Mouse (Mus musculus) midbrain, embryonic 14.5 days (tissue): ENCODE results near the gene Mcf2l. TPM values are rescaled to one million over a fixed set of nuclear protein-coding genes. Genes with fewer than 3 reads are reported as not detected.
A peak's percentile ranks its signal among the peaks of the same experiment; 100 is the strongest.

ENCODE experiments used
- ATAC-seq: fragments of 200-750 bp; cut with Nextera tagmentation; 2 replicates; pipeline ENCODE4 v1.8.0; 2017; ENCODE audit warnings: moderate number of reproducible peaks, moderate library complexity; ENCODE audit not compliant: low FRiP score, low TSS enrichment
- DNase-seq: peaks from one replicate; pipeline ENCODE4 v3.0.0-alpha.2; 2015
- H3K27ac ChIP-seq: fragments of 300-500 bp; sonication (generic); replicated peaks from 2 replicates; pipeline ENCODE4 v1.5.1; 2014; ENCODE audit warnings: mild to moderate bottlenecking, low read depth, low read length, moderate library complexity
- H3K27me3 ChIP-seq: fragments of 300-500 bp; sonication (generic); 2 replicates; pipeline ENCODE4 v1.6.1; 2014; ENCODE audit warnings: low read length, control low read depth, mixed read lengths; ENCODE audit not compliant: control insufficient read depth, insufficient read depth
- H3K36me3 ChIP-seq: fragments of 300-500 bp; sonication (generic); 2 replicates; pipeline ENCODE4 v1.6.1; 2014; ENCODE audit warnings: low read length, control low read depth; ENCODE audit not compliant: control insufficient read depth, insufficient read depth
- H3K4me1 ChIP-seq: fragments of 300-500 bp; sonication (generic); 2 replicates; pipeline ENCODE4 v1.6.1; 2014; ENCODE audit warnings: mild to moderate bottlenecking, antibody characterized with exemption, low read length, control low read depth; ENCODE audit not compliant: control insufficient read depth, insufficient read depth
- H3K4me2 ChIP-seq: fragments of 300-500 bp; sonication (generic); 2 replicates; pipeline ENCODE4 v1.6.1; 2014; ENCODE audit warnings: mild to moderate bottlenecking, low read length, moderate library complexity
- H3K4me3 ChIP-seq: fragments of 300-500 bp; sonication (generic); replicated peaks from 2 replicates; pipeline ENCODE4 v1.5.1; 2014; ENCODE audit warnings: low read depth, low read length
- H3K9ac ChIP-seq: fragments of 300-500 bp; sonication (generic); replicated peaks from 2 replicates; pipeline ENCODE4 v1.6.1; 2014; ENCODE audit warnings: mild to moderate bottlenecking, low read length, moderate library complexity
- H3K9me3 ChIP-seq: fragments of 300-500 bp; sonication (generic); 2 replicates; pipeline ENCODE4 v1.6.1; 2016; ENCODE audit warnings: low read length, control low read depth, mixed read lengths; ENCODE audit not compliant: control insufficient read depth
- WGBS: fragments of 180-500 bp; shearing (Covaris S2); extraction: QIAGEN DNeasy Blood & Tissue Kit; methylation state at CpG from one replicate; pipeline ENCODE4 v1.1.7; 2014; 5-methylcytosine and 5-hydroxymethylcytosine counted together
- polyA plus RNA-seq: library from polyadenylated mRNA; unstranded; fragments of >200 nt; fragmentation: Nextera tagmentation; extraction: Ambion mirVana; gene quantifications from 2 replicates; pipeline ENCODE4 v1.2.1, GENCODE M21; 2014

The Mcf2l gene
- polyA plus RNA-seq, 1 experiment from 2014 or later = 174 TPM

DNA sequence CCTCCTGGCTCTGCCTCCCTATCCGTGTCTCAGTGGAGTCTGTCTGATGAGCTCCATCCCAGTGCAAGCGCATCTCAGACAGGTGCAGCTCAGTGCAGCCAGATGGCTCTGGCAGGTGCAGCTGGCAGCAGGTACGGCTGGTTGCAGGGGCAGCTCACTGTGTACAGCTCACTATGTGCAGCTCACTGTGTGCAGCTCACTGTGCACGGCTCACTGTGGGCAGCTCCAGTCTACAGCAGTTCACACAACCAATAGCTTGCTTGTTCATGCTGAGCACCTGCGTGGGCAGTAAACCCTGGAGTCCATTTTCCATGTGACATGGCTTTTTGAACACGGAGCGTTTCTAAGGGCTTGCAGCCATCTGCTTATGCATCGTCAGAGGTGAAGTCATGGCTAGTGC is 54.4 kb downstream of the Mcf2l start:
- no peak overlapping the region for H3K9ac ChIP-seq
- H3K36me3 ChIP-seq = no peaks in the 10 kb centered on the region
- peaks cover 6% of the 10 kb centered on the region for H3K4me1 ChIP-seq
- no peak overlapping the region; the same call in 1 of the 2 replicates for H3K27ac ChIP-seq
- H3K4me2 ChIP-seq = no peak overlapping the region
- WGBS = 90% methylated on average over 8 of the region's 8 CpGs
- ATAC-seq (no peak), DNase-seq (no peak)
- no peak overlapping the region for H3K4me3 ChIP-seq
- no peaks in the 10 kb centered on the region for H3K27me3 ChIP-seq
- H3K9me3 ChIP-seq = no peaks in the 10 kb centered on the region

- Histone ChIP-seq H3K27ac (no peak overlapping the region), H3K4me1 (peaks cover 6% of the 10 kb centered on the region), H3K4me3 (no peak overlapping the region), H3K36me3 (no peaks in the 10 kb centered on the region), H3K27me3 (no peaks in the 10 kb centered on the region), H3K9me3 (no peaks in the 10 kb centered on the region), H3K9ac (no peak overlapping the region), H3K4me2 (no peak overlapping the region)
- DNase-seq = no peak
- WGBS = 95% methylated on average over 5 of the region's 5 CpGs
- no peak for ATAC-seq
These were observed 55.3 kb downstream of the Mcf2l start for GRCm38 (mm10) chr8:12928931-12929330.

- Histone ChIP-seq H3K4me1 (peaks cover 6% of the 10 kb centered on the region), H3K27me3 (no peaks in the 10 kb centered on the region), H3K36me3 (no peaks in the 10 kb centered on the region), H3K27ac (no peak overlapping the region), H3K4me2 (no peak overlapping the region), H3K9me3 (no peaks in the 10 kb centered on the region), H3K4me3 (no peak overlapping the region), H3K9ac (no peak overlapping the region)
- WGBS = 49% methylated on average over 5 of the region's 5 CpGs
- no peak for ATAC-seq
- DNase-seq = no peak
These were observed 56.7 kb downstream of the Mcf2l start for GRCm38 (mm10) chr8:12930290-12930689.

DNA sequence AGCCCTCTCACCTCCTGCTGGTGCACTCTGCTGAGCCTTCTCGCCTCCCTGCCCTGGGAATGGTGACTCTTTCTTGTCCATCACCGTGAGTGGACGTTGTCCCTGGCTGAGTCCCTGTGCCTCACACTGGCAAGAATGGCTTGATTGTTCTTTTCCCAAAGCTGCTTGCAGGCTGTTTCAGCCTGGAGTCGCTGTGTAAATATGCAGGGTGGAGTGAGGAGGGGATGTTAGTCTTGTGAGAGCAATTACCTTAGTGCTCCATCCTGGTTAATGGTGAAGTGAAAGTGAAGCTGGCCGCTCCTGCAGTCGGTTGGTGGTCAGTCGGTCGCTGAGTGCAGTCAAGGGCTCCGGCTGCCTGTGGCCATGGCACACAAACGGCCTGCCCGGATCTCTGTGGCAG is 57.8 kb downstream of the Mcf2l start:
- no peaks in the 10 kb centered on the region for H3K36me3 ChIP-seq
- peaks cover 6% of the 10 kb centered on the region for H3K4me1 ChIP-seq
- WGBS = 61% methylated on average over 11 of the region's 11 CpGs
- no peak overlapping the region for H3K9ac ChIP-seq
- DNase-seq = peak; percentile 27
- no peak overlapping the region for H3K27ac ChIP-seq
- no peak for ATAC-seq
- no peaks in the 10 kb centered on the region for H3K27me3 ChIP-seq
- H3K4me3 ChIP-seq = no peak overlapping the region
- no peaks in the 10 kb centered on the region for H3K9me3 ChIP-seq
- no peak overlapping the region for H3K4me2 ChIP-seq

- no peak overlapping the region for H3K4me2 ChIP-seq
- H3K4me3 ChIP-seq = no peak overlapping the region
- H3K4me1 ChIP-seq = peaks cover 6% of the 10 kb centered on the region
- no peak overlapping the region for H3K9ac ChIP-seq
- no peak overlapping the region for H3K27ac ChIP-seq
- 87% methylated on average over 8 of the region's 8 CpGs for WGBS
- H3K9me3 ChIP-seq = no peaks in the 10 kb centered on the region
- no peak for DNase-seq
- H3K27me3 ChIP-seq = no peaks in the 10 kb centered on the region
- peaks cover 4% of the 10 kb centered on the region; the same call in 1 of the 2 replicates for H3K36me3 ChIP-seq
- no peak for ATAC-seq
These were observed 58.9 kb downstream of the Mcf2l start for GRCm38 (mm10) chr8:12932520-12932919.

DNA sequence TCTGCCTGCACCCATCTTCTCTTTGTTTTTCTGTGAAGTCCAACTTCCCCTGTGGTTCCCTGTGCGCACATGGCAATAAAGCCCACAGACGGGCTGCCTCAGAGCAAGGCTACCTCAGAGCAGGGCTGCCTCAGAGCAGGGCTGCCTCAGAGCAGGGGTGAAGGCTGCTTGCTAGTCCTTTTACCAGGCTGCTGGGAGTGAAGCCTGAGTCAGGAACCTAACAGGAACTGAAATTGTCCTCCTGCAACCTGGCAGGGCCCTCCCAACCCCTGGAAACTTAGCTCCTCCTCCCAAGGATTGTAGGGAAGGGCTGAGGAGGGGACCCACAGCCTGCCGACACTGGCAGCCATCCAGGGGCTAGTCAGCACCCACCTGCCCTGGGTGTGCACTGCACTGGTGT is 60.2 kb downstream of the Mcf2l start:
- Histone ChIP-seq H3K27me3 (no peaks in the 10 kb centered on the region), H3K4me1 (peaks cover 6% of the 10 kb centered on the region), H3K27ac (no peak overlapping the region), H3K36me3 (peaks cover 4% of the 10 kb centered on the region; the same call in 1 of the 2 replicates), H3K4me3 (no peak overlapping the region), H3K9ac (no peak overlapping the region), H3K9me3 (no peaks in the 10 kb centered on the region), H3K4me2 (no peak overlapping the region)
- no peak for ATAC-seq
- 68% methylated on average over 3 of the region's 3 CpGs for WGBS
- no peak for DNase-seq

GRCm38 (mm10) chr8:12934453-12935043 is 60.9 kb downstream of the Mcf2l start:
- Histone ChIP-seq H3K27ac (no peak overlapping the region), H3K4me2 (no peak overlapping the region), H3K4me3 (no peak overlapping the region), H3K9ac (no peak overlapping the region), H3K4me1 (peaks cover 6% of the 10 kb centered on the region), H3K9me3 (no peaks in the 10 kb centered on the region), H3K36me3 (peaks cover 4% of the 10 kb centered on the region; the same call in 1 of the 2 replicates), H3K27me3 (no peaks in the 10 kb centered on the region)
- ATAC-seq (no peak), DNase-seq (no peak)
- WGBS = 67% methylated on average over 8 of the region's 8 CpGs

GRCm38 (mm10) chr8:12940549-12940948 is 66.9 kb downstream of the Mcf2l start:
- Histone ChIP-seq H3K27ac (no peak overlapping the region), H3K9ac (no peak overlapping the region), H3K4me3 (no peak overlapping the region), H3K4me1 (no peaks in the 10 kb centered on the region; the same call in 1 of the 2 replicates), H3K27me3 (no peaks in the 10 kb centered on the region), H3K36me3 (peaks cover 4% of the 10 kb centered on the region; the same call in 1 of the 2 replicates), H3K4me2 (no peak overlapping the region), H3K9me3 (no peaks in the 10 kb centered on the region)
- 91% methylated on average over 8 of the region's 8 CpGs for WGBS
- ATAC-seq = no peak
- DNase-seq = no peak

DNA sequence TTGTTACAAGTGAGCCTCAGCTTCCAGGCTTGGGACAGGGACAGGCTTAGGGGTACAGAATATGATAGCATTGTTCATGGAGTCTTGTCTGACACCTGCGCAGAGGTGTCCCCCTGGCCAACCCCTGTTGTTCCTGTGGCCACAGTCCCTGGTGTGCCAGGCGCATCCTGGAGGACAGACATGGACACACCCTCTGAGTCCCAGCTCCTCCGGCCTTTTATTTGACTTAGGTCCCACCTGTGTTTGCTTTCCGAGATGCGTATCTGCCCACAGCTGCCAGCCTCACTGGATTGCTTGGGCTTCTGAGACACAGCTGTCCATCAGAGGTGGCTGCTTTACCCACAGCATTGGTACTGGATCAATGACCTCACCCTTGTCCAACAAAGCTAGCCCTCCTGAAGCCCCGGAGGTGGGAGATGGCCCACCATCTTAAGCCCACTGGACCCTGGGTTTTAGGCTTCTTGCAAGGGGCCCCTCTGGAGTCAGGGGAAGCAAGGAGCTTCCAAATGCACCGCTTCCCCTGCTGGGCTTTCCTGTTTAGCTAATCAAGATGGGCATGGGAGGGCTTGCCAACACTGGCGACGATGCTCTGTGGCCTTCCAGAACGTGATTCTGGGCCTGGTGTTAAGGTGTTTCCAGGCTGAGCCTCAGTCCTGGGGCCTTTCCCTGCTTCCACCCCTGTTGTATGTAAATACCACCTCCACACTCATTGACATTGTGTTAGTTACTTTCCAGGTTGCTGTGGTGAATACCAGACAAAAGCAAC is 67.7 kb downstream of the Mcf2l start:
- WGBS = 88% methylated on average over 10 of the region's 10 CpGs
- no peak for ATAC-seq
- Histone ChIP-seq H3K4me3 (no peak overlapping the region), H3K9me3 (no peaks in the 10 kb centered on the region), H3K27ac (no peak overlapping the region), H3K4me2 (no peak overlapping the region), H3K4me1 (no peaks in the 10 kb centered on the region; the same call in 1 of the 2 replicates), H3K36me3 (peaks cover 4% of the 10 kb centered on the region; the same call in 1 of the 2 replicates), H3K27me3 (no peaks in the 10 kb centered on the region), H3K9ac (no peak overlapping the region)
- DNase-seq = no peak
